Mouse (Mus musculus) neural tube, embryonic 12.5 days (tissue): ENCODE measurements around the gene Itga1. TPM values are rescaled to one million over a fixed set of nuclear protein-coding genes. Genes with fewer than 3 reads are reported as not detected.
A peak's percentile ranks its signal among the peaks of the same experiment; 100 is the strongest.

ENCODE experiments used
- ATAC-seq: fragments of 200-750 bp; cut with Nextera tagmentation; 2 replicates; pipeline ENCODE4 v1.8.0; 2017; ENCODE audit warnings: low read depth, mild to moderate bottlenecking, moderate TSS enrichment, moderate library complexity; ENCODE audit not compliant: low FRiP score
- H3K27ac ChIP-seq: fragments of 300-500 bp; sonication (generic); 2 replicates; pipeline ENCODE4 v1.5.1; 2016
- H3K27me3 ChIP-seq: fragments of 300-500 bp; sonication (generic); replicated peaks from 2 replicates; pipeline ENCODE4 v1.6.1; 2016; ENCODE audit warnings: mild to moderate bottlenecking
- H3K36me3 ChIP-seq: fragments of 300-500 bp; sonication (generic); 2 replicates; pipeline ENCODE4 v1.6.1; 2016; ENCODE audit warnings: mild to moderate bottlenecking
- H3K4me1 ChIP-seq: fragments of 300-500 bp; sonication (generic); 2 replicates; pipeline ENCODE4 v1.6.1; 2016
- H3K4me2 ChIP-seq: fragments of 300-500 bp; sonication (generic); replicated peaks from 2 replicates; pipeline ENCODE4 v1.6.1; 2016; ENCODE audit warnings: mild to moderate bottlenecking
- H3K4me3 ChIP-seq: fragments of 300-500 bp; sonication (generic); 2 replicates; pipeline ENCODE4 v1.5.1; 2016
- H3K9ac ChIP-seq: fragments of 300-500 bp; sonication (generic); 2 replicates; pipeline ENCODE4 v1.6.1; 2016; ENCODE audit warnings: mild to moderate bottlenecking
- H3K9me3 ChIP-seq: fragments of 300-500 bp; sonication (generic); 2 replicates; pipeline ENCODE4 v1.6.1; 2016; ENCODE audit warnings: mild to moderate bottlenecking
- WGBS: fragments of 180-500 bp; shearing (Covaris S2); methylation state at CpG from one replicate; pipeline ENCODE4 v1.1.7; 2016; 5-methylcytosine and 5-hydroxymethylcytosine counted together
- polyA plus RNA-seq: library from polyadenylated mRNA; unstranded; fragments of >200 nt; fragmentation: Nextera tagmentation; extraction: Ambion mirVana; gene quantifications from 2 replicates; pipeline ENCODE4 v1.2.1, GENCODE M21; 2016

The Itga1 gene
- polyA plus RNA-seq, 1 experiment from 2014 or later, result 8.0 TPM

- H3K4me1 ChIP-seq, result no peaks in the 10 kb centered on the region
- H3K9me3 ChIP-seq, result no peaks in the 10 kb centered on the region
- ATAC-seq, result no peak
- no peak overlapping the region for H3K4me2 ChIP-seq
- H3K27me3 ChIP-seq, result no peaks in the 10 kb centered on the region
- no peak overlapping the region for H3K9ac ChIP-seq
- 88% methylated on average over 9 of the region's 9 CpGs for WGBS
- no peak overlapping the region for H3K4me3 ChIP-seq
- no peak overlapping the region for H3K27ac ChIP-seq
- H3K36me3 ChIP-seq, result no peaks in the 10 kb centered on the region
Measured at GRCm38 (mm10) chr13:115077346-115078134, 24.2 kb downstream of the Itga1 start.

DNA sequence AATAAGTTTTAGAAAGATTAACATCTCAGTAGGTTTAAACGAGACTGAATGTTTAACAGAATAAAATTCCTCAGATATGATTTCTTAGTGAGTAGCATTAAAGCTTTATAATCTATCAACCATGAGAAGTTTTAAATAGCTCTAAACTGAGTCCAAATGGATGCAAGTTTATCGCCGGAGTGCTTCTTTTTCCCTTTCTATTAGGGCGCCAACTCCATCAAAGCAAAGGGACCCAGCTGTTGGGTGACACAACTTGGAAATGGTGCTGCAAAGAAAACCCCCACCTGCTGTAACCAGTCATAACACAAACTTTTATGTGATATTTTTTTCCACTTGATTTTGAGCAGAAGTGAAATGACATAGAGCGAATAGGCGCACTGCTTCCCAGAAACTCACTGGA is 29.4 kb downstream of the Itga1 start:
- no peak overlapping the region for H3K9ac ChIP-seq
- ATAC-seq, result no peak
- no peaks in the 10 kb centered on the region for H3K9me3 ChIP-seq
- no peaks in the 10 kb centered on the region for H3K4me1 ChIP-seq
- H3K27ac ChIP-seq, result no peak overlapping the region
- no peaks in the 10 kb centered on the region for H3K27me3 ChIP-seq
- H3K36me3 ChIP-seq, result no peaks in the 10 kb centered on the region
- no peak overlapping the region for H3K4me3 ChIP-seq
- H3K4me2 ChIP-seq, result no peak overlapping the region
- WGBS, result 94% methylated on average over 6 of the region's 6 CpGs

DNA sequence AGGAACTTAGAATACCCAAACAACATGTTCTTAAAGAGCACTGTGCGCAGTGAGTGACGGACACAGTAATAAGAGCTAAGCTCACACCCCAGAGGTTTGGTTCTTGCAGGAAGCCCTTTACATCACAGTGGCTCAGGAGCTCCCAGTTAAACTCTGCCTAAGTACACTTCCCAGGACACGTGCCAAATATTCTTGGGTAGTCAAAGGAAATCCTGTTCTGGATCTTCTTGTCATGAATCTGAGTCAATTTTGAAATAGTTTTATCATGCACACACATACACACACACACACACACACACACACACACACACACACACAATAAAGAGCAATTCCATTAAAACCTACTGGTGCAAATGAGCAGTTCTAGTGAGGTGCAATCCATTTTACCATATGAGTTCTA is 30.3 kb downstream of the Itga1 start:
- H3K4me2 ChIP-seq, result no peak overlapping the region
- H3K4me1 ChIP-seq, result no peaks in the 10 kb centered on the region
- no peaks in the 10 kb centered on the region for H3K36me3 ChIP-seq
- H3K9me3 ChIP-seq, result no peaks in the 10 kb centered on the region
- H3K27me3 ChIP-seq, result no peaks in the 10 kb centered on the region
- no peak overlapping the region for H3K27ac ChIP-seq
- 87% methylated on average over 3 of the region's 3 CpGs for WGBS
- ATAC-seq, result no peak
- H3K4me3 ChIP-seq, result no peak overlapping the region
- H3K9ac ChIP-seq, result no peak overlapping the region

DNA sequence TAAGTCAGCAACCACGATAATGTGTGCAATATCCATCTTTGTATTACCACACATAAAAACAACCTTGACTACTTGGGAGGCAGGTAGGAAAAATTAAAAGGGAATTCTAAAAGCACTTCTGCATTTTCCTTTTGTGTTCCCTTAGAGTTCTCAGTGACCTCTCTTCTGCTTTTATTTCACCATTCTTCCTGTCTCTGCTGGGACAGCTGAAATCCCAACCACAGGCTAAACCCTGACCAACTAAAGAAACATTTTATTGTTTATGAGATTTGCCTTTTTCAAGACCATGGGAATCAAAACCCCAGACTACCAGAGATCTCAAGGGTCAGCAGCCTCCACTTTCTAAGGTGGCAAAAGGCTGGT is 33.8 kb downstream of the Itga1 start:
- H3K9me3 ChIP-seq, result no peaks in the 10 kb centered on the region
- no peaks in the 10 kb centered on the region for H3K36me3 ChIP-seq
- no peak overlapping the region for H3K9ac ChIP-seq
- H3K4me3 ChIP-seq, result no peak overlapping the region
- no peak overlapping the region for H3K27ac ChIP-seq
- ATAC-seq, result no peak
- H3K4me1 ChIP-seq, result no peaks in the 10 kb centered on the region
- H3K4me2 ChIP-seq, result no peak overlapping the region
- no peaks in the 10 kb centered on the region for H3K27me3 ChIP-seq
- WGBS, result 96% methylated on average over 1 of the region's 1 CpGs

- Histone ChIP-seq H3K27me3 (no peaks in the 10 kb centered on the region), H3K36me3 (no peaks in the 10 kb centered on the region), H3K4me2 (no peak overlapping the region), H3K9ac (no peak overlapping the region), H3K9me3 (no peaks in the 10 kb centered on the region), H3K4me3 (no peak overlapping the region), H3K27ac (no peak overlapping the region), H3K4me1 (no peaks in the 10 kb centered on the region)
- no peak for ATAC-seq
- WGBS, result 71% methylated on average over 4 of the region's 4 CpGs
Measured at GRCm38 (mm10) chr13:115067324-115067967, 34.3 kb downstream of the Itga1 start.

GRCm38 (mm10) chr13:115057555-115057954 is 44.2 kb downstream of the Itga1 start:
- Histone ChIP-seq H3K27me3 (no peaks in the 10 kb centered on the region), H3K9me3 (no peaks in the 10 kb centered on the region), H3K36me3 (no peaks in the 10 kb centered on the region), H3K4me3 (no peak overlapping the region), H3K4me1 (0 out of 2 replicates have a peak, but pooled peaks cover 3% of the 10 kb centered on the region), H3K9ac (no peak overlapping the region), H3K4me2 (no peak overlapping the region), H3K27ac (no peak overlapping the region)
- ATAC-seq, result no peak
- WGBS, result 87% methylated on average over 5 of the region's 5 CpGs

DNA sequence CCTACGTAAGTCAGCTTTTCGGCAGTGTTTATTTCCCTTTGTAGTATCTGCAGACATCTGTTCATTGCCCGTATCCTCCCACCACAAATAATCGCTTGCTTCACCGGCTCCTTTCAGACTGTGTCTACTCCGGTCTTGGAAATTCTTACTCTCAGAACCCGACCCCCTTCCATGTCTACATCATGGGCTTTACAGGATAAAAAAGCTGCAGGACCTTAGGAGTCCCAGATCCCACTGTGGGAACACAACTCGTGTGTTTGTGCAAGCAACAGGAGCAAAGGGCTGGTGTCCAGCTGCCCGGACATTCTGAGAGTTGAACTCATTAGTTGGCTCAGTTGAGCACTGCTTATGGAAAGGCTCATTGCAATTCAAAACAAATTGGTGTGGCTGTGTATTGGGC is 47.0 kb downstream of the Itga1 start:
- no peaks in the 10 kb centered on the region for H3K9me3 ChIP-seq
- 24% methylated on average over 9 of the region's 9 CpGs for WGBS
- H3K4me1 ChIP-seq, result 0 out of 2 replicates have a peak, but pooled peaks cover 3% of the 10 kb centered on the region
- no peaks in the 10 kb centered on the region for H3K27me3 ChIP-seq
- no peaks in the 10 kb centered on the region for H3K36me3 ChIP-seq
- no peak for ATAC-seq
- H3K27ac ChIP-seq, result no peak overlapping the region
- no peak overlapping the region for H3K4me3 ChIP-seq
- no peak overlapping the region for H3K9ac ChIP-seq
- H3K4me2 ChIP-seq, result peak overlapping the region; percentile 18; the same call in 1 of the 2 replicates

DNA sequence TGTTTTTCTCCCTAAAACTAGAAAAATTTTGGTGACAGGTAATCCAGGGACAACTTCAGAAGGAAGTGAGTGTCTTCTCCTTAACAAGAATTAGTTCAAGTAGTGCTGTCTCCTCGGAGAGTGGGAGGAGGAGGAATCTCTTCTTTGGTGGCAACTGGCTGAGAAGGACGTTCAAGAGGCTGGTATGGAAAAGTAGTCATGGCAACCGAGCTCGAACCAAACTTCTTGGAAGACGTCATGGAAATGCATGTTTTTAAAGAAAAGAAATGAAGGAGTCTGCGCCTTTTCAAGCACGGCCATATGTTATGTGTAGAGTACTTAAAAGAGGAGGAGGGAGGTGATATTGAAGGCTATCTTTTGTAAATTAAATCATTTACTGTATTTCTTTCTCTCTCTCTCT is 49.2 kb downstream of the Itga1 start:
- no peaks in the 10 kb centered on the region for H3K27me3 ChIP-seq
- H3K9me3 ChIP-seq, result no peaks in the 10 kb centered on the region
- WGBS, result 62% methylated on average over 7 of the region's 7 CpGs
- no peak overlapping the region for H3K4me2 ChIP-seq
- H3K27ac ChIP-seq, result no peak overlapping the region
- H3K36me3 ChIP-seq, result no peaks in the 10 kb centered on the region
- H3K4me3 ChIP-seq, result no peak overlapping the region
- no peak for ATAC-seq
- 0 out of 2 replicates have a peak, but pooled peaks cover 3% of the 10 kb centered on the region for H3K4me1 ChIP-seq
- no peak overlapping the region for H3K9ac ChIP-seq

- no peak for ATAC-seq
- no peak overlapping the region for H3K9ac ChIP-seq
- no peak overlapping the region for H3K4me2 ChIP-seq
- no peak overlapping the region for H3K27ac ChIP-seq
- no peaks in the 10 kb centered on the region for H3K9me3 ChIP-seq
- no peaks in the 10 kb centered on the region for H3K36me3 ChIP-seq
- H3K4me1 ChIP-seq, result 0 out of 2 replicates have a peak, but pooled peaks cover 3% of the 10 kb centered on the region
- H3K4me3 ChIP-seq, result no peak overlapping the region
- 83% methylated on average over 13 of the region's 13 CpGs for WGBS
- no peaks in the 10 kb centered on the region for H3K27me3 ChIP-seq
Measured at GRCm38 (mm10) chr13:115050660-115051559, 50.9 kb downstream of the Itga1 start.

- Histone ChIP-seq H3K27ac (no peak overlapping the region), H3K4me1 (no peaks in the 10 kb centered on the region), H3K4me3 (no peak overlapping the region), H3K27me3 (no peaks in the 10 kb centered on the region), H3K36me3 (no peaks in the 10 kb centered on the region), H3K4me2 (no peak overlapping the region), H3K9ac (no peak overlapping the region), H3K9me3 (no peaks in the 10 kb centered on the region)
- 73% methylated on average over 2 of the region's 2 CpGs for WGBS
- no peak for ATAC-seq
Measured at GRCm38 (mm10) chr13:115042652-115043051, 59.1 kb downstream of the Itga1 start.

DNA sequence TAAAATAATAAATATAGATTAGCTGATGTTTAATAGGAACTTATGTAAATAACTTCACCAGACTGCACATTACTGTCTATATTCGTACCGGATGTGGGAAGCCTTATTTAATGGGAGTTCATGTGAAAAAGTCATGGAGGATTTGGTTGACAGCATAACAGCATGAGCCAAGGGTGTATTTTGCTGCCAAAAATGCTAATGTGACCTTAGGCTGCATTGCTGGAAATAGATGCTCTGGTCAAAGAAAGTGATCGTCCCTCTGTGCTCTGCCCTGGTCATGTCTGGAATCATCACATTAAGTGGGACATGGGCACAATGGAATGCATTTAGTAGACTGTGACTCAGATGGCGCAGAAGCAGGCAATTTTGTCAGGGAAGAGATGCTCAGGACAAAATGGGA is 64.5 kb downstream of the Itga1 start:
- 80% methylated on average over 4 of the region's 4 CpGs for WGBS
- Histone ChIP-seq H3K27ac (no peak overlapping the region), H3K4me1 (no peaks in the 10 kb centered on the region), H3K9me3 (no peaks in the 10 kb centered on the region), H3K27me3 (no peaks in the 10 kb centered on the region), H3K4me3 (no peak overlapping the region), H3K9ac (no peak overlapping the region), H3K36me3 (no peaks in the 10 kb centered on the region), H3K4me2 (no peak overlapping the region)
- ATAC-seq, result no peak

DNA sequence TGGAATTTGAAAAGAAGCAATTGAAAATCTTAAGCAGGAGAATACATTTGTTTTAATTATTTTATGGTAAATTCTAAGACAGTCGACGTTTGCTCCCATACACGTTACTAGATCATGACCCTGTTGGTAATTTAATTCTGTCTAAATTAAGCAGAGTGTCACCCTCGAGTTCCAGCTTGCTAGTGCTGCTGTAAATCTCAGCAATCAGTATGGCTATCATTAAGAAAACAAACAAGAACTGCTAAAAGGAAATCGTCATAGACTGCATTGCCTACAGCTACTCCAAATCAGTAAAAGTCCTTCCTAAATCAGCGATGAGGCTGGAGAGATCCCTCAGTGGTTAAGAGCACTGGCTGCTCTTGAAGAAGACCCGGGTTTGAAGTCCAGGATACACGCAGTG is 66.4 kb downstream of the Itga1 start:
- Histone ChIP-seq H3K9me3 (no peaks in the 10 kb centered on the region), H3K4me3 (no peak overlapping the region), H3K36me3 (no peaks in the 10 kb centered on the region), H3K9ac (no peak overlapping the region), H3K27ac (no peak overlapping the region), H3K27me3 (no peaks in the 10 kb centered on the region), H3K4me2 (no peak overlapping the region), H3K4me1 (no peaks in the 10 kb centered on the region)
- WGBS, result 69% methylated on average over 8 of the region's 8 CpGs
- ATAC-seq, result no peak
